Mouse (Mus musculus) heart, embryonic 12.5 days (tissue): Measurements from ENCODE around the gene Rab40c. TPM values are rescaled to one million over a fixed set of nuclear protein-coding genes. Genes with fewer than 3 reads are reported as not detected.
"Not testable (repeated sequence)": the region's sequence is repeated elsewhere in the genome, so short reads cannot be mapped to it uniquely, and the experiment has no call there.

ENCODE experiments used
- ATAC-seq: fragments of 200-750 bp; cut with Nextera tagmentation; 2 replicates; pipeline ENCODE4 v1.8.0; 2017; ENCODE audit warnings: moderate TSS enrichment, moderate library complexity; ENCODE audit not compliant: insufficient number of reproducible peaks, low FRiP score
- H3K27ac ChIP-seq: fragments of 300-500 bp; sonication (generic); 2 replicates; pipeline ENCODE4 v1.5.1; 2016; ENCODE audit warnings: mild to moderate bottlenecking, moderate library complexity; ENCODE audit not compliant: poor library complexity, severe bottlenecking
- H3K27me3 ChIP-seq: fragments of 300-500 bp; sonication (generic); replicated peaks from 2 replicates; pipeline ENCODE4 v1.6.1; 2016; ENCODE audit warnings: mild to moderate bottlenecking, moderate library complexity
- H3K36me3 ChIP-seq: fragments of 300-500 bp; sonication (generic); 2 replicates; pipeline ENCODE4 v1.6.1; 2016; ENCODE audit warnings: mild to moderate bottlenecking, moderate library complexity
- H3K4me1 ChIP-seq: fragments of 300-500 bp; sonication (generic); replicated peaks from 2 replicates; pipeline ENCODE4 v1.6.1; 2016; ENCODE audit warnings: mild to moderate bottlenecking
- H3K4me2 ChIP-seq: fragments of 300-500 bp; sonication (generic); 2 replicates; pipeline ENCODE4 v1.6.1; 2016; ENCODE audit warnings: mild to moderate bottlenecking, moderate library complexity
- H3K4me3 ChIP-seq: fragments of 300-500 bp; sonication (generic); 2 replicates; pipeline ENCODE4 v1.5.1; 2016; ENCODE audit warnings: mild to moderate bottlenecking
- H3K9ac ChIP-seq: fragments of 300-500 bp; sonication (generic); 2 replicates; pipeline ENCODE4 v1.6.1; 2016; ENCODE audit warnings: mild to moderate bottlenecking, moderate library complexity
- H3K9me3 ChIP-seq: fragments of 300-500 bp; sonication (generic); replicated peaks from 2 replicates; pipeline ENCODE4 v1.6.1; 2016; ENCODE audit warnings: mild to moderate bottlenecking, moderate library complexity
- WGBS: fragments of 180-500 bp; shearing (Covaris S2); methylation state at CpG from one replicate; pipeline ENCODE4 v1.1.7; 2016; 5-methylcytosine and 5-hydroxymethylcytosine counted together
- polyA plus RNA-seq: library from polyadenylated mRNA; unstranded; fragments of >200 nt; fragmentation: Nextera tagmentation; extraction: Ambion mirVana; gene quantifications from 2 replicates; pipeline ENCODE4 v1.2.1, GENCODE M21; 2016

The Rab40c gene
- polyA plus RNA-seq, 1 experiment from 2014 or later, result 17.1 TPM

DNA sequence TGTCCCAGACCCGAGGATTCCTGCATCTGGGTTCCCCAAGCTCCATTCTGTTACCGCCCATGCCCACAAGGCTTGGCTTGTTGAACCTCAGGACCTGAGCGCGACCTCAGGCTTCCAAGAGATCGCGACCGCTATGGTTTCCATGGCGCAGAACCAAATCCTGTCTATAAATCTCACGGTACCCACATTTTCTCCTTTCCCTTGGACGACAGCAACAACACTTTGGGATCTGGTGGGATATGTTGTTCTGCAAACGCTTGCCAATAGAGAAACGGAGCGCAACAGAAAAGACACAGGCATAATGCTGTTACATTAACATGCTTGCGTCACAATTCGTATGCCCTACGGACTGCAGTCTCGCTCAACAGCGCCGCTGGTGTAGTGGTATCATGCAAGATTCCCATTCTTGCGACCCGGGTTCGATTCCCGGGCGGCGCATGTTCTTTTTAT, 44.8 kb downstream of the Rab40c start, which contains the start of gene Mettl26:
Mettl26 (plus strand) TSS at position 354 of the 450 bp plus-strand sequence.
- under 1% methylated on average over 25 of the region's 25 CpGs for WGBS
- peaks cover 25% of the 10 kb centered on the region for H3K4me1 ChIP-seq
- H3K9ac ChIP-seq, result peak within 1 kb of the TSS; percentile 83
- peak within 1 kb of the TSS; percentile 94 for H3K4me2 ChIP-seq
- peaks cover 21% of the 10 kb centered on the region for H3K36me3 ChIP-seq
- peak within 1 kb of the TSS; percentile 87 for H3K27ac ChIP-seq
- no peaks in the 10 kb centered on the region for H3K9me3 ChIP-seq
- no peaks in the 10 kb centered on the region for H3K27me3 ChIP-seq
- peak; percentile 78 for ATAC-seq
- H3K4me3 ChIP-seq, result peak within 1 kb of the TSS; percentile 88

DNA sequence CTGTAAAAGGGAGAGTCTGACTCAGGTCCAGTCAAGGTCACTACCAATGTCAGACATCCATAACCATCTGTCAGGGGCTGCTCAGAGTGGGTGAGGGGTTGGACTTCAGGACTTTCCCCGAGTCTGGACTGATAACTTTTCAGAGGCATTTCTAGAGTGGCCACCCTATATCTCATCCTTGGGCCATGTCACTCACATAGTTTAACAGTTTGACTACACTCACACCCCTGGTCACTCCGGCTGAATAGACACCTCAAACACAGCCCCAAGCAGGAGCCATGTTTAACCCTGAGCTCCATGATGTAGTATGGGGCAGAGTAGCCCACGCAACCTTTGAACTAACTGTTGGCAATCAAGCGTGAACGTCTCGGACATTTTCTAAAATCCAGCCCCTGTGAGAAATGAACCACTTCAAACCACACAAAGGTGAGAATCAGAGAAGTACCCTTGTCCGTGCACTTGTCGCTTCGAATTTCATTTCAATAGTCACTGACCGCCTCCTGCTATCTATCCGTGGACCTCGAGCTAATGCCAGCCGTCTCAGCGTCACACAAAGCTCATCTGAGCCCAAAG, 45.3 kb downstream of the Rab40c start:
- no peak for ATAC-seq
- Histone ChIP-seq H3K4me1 (peaks cover 25% of the 10 kb centered on the region), H3K27ac (peak overlapping the region; percentile 87), H3K9ac (peak overlapping the region; percentile 83), H3K4me2 (peak overlapping the region; percentile 94), H3K36me3 (peaks cover 17% of the 10 kb centered on the region), H3K9me3 (no peaks in the 10 kb centered on the region), H3K4me3 (peak overlapping the region; percentile 88), H3K27me3 (no peaks in the 10 kb centered on the region)
- WGBS, result 9% methylated on average over 14 of the region's 14 CpGs

DNA sequence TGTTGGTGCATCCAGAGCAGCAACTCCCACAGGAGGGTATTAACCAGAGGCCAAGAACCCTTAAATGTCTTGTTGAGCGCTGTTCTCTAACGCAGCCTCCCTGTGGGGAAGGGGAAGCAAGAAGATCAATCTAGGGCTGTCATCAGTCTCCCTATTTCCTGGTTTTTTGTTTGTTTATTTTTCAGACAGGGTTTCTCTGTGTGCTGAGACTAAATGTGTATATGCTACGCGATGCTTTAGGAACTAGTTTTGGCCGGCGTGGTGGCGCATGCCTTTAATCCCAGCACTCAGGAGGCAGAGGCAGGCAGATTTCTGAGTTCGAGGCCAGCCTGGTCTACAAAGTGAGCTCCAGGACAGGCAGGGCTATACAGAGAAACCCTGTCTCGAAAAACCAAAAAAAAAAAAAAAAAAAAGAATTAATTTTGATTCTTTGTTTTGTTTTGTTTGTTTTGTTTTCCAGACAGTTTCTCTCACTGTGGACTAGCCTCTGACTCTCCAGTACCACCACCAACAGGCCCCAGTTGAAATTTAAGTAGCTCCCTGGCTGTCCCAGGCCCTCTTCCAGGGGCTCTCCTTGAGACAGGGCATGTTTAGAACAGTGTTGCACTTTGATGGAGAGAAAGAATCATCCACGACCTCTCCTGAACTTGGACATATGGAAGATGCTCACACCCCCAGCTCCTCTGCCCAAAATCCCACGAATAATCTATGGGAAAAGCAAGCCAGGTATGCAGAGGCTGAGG, 46.0 kb downstream of the Rab40c start:
- H3K27me3 ChIP-seq, result no peaks in the 10 kb centered on the region
- H3K4me1 ChIP-seq, result peaks cover 31% of the 10 kb centered on the region
- H3K4me3 ChIP-seq, result peak overlapping the region; percentile 88
- WGBS, result 75% methylated on average over 11 of the region's 11 CpGs
- ATAC-seq, result no peak
- peak overlapping the region; percentile 94 for H3K4me2 ChIP-seq
- H3K27ac ChIP-seq, result peak overlapping the region; percentile 87; the same call in 1 of the 2 replicates
- peak overlapping the region; percentile 83; the same call in 1 of the 2 replicates for H3K9ac ChIP-seq
- no peaks in the 10 kb centered on the region for H3K9me3 ChIP-seq
- H3K36me3 ChIP-seq, result peaks cover 11% of the 10 kb centered on the region

DNA sequence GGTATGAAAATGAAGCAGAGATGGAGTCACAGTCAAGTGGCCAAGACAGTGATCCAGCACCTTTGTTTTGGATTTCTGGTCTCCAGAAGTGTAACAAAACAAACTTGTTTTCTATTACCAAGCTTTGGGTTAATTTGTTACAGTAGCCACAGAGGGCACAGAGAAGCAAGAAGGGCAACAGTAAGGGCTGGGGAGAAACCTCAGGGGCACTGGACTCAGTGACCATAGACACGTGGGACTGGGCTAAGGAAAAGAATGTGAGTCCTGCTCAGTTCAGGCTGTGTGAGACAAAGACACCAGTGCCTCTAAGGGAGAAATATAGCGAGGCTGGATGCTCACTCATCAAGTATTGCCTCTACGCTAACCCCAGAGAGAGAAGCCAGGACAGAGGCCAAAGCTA, 46.9 kb downstream of the Rab40c start:
- H3K36me3 ChIP-seq, result peaks cover 2% of the 10 kb centered on the region
- no peak for ATAC-seq
- no peaks in the 10 kb centered on the region for H3K9me3 ChIP-seq
- WGBS, result 80% methylated on average over 3 of the region's 3 CpGs
- no peak overlapping the region for H3K4me2 ChIP-seq
- no peaks in the 10 kb centered on the region for H3K27me3 ChIP-seq
- no peak overlapping the region for H3K4me3 ChIP-seq
- H3K9ac ChIP-seq, result no peak overlapping the region
- no peak overlapping the region for H3K27ac ChIP-seq
- peaks cover 33% of the 10 kb centered on the region for H3K4me1 ChIP-seq

DNA sequence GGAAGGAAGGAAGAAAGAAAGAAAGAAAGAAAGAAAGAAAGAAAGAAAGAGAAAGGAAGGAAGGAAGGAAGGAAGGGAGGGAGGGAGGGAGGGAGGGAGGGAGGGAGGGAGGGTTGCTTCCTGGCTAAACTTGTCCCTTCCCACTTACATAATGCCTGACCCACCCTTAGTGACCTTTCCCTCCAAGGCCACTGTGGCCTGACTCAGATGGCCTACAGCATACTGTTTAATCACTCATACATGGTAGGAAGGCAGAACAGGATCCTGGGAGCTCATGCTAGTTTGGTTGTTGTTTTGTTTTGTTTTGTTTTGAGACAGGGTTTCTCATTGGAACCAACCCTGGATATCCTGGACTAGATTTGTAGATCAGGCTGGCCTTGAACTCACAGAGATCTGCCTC, 48.0 kb downstream of the Rab40c start:
- not testable (repeated sequence) for H3K27me3 ChIP-seq, H3K9me3 ChIP-seq, ATAC-seq, H3K9ac ChIP-seq, H3K36me3 ChIP-seq, H3K4me3 ChIP-seq, H3K4me2 ChIP-seq, H3K27ac ChIP-seq
- H3K4me1 ChIP-seq, result peaks cover 35% of the 10 kb centered on the region

DNA sequence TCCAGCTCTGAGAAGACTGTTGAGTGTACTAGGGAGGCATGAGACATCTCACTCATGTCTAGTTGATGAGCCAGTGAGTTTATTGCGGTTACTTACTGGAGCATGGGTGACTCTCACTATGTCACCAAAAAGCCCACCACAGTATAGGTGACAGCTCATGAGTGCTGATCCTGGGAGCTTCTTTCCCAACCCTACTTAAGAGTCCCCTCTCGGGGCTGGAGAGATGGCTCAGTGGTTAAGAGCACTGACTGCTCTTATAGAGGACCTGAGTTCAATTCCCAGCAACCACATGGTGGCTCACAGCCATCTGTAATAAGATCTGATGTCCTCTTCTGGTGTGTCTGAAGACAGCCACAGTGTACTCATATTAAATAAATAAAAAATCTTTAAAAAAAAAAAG, 49.6 kb downstream of the Rab40c start:
- no peak overlapping the region for H3K27ac ChIP-seq
- no peak overlapping the region for H3K4me3 ChIP-seq
- H3K4me1 ChIP-seq, result peaks cover 39% of the 10 kb centered on the region
- peaks cover 15% of the 10 kb centered on the region for H3K36me3 ChIP-seq
- H3K9ac ChIP-seq, result no peak overlapping the region
- H3K27me3 ChIP-seq, result no peaks in the 10 kb centered on the region
- no peak for ATAC-seq
- H3K4me2 ChIP-seq, result no peak overlapping the region
- H3K9me3 ChIP-seq, result no peaks in the 10 kb centered on the region
- WGBS, result 82% methylated on average over 2 of the region's 2 CpGs

DNA sequence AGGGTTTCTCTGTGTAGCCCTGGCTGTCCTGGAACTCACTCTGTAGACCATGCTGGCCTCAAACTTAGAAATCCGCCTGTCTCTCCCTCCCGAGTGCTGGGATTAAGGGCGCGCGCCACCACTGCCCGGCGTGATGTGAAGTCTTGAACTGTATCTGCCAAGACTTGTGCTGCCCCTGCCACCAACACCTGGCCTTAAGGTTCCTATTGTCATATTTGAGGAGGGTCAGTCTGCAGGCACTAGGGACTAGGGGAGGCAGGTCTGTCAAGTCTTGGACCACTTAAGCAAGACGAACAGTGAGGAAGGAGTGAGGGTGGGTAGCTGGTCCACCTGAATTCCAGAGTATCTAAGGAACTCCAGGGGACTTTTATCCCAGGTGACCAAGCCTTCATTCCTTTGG, 50.0 kb downstream of the Rab40c start:
- WGBS, result 90% methylated on average over 8 of the region's 8 CpGs
- ATAC-seq, result no peak
- Histone ChIP-seq H3K4me2 (no peak overlapping the region), H3K27me3 (no peaks in the 10 kb centered on the region), H3K27ac (no peak overlapping the region), H3K36me3 (peaks cover 19% of the 10 kb centered on the region), H3K4me1 (peaks cover 39% of the 10 kb centered on the region), H3K4me3 (no peak overlapping the region), H3K9me3 (no peaks in the 10 kb centered on the region), H3K9ac (no peak overlapping the region)

DNA sequence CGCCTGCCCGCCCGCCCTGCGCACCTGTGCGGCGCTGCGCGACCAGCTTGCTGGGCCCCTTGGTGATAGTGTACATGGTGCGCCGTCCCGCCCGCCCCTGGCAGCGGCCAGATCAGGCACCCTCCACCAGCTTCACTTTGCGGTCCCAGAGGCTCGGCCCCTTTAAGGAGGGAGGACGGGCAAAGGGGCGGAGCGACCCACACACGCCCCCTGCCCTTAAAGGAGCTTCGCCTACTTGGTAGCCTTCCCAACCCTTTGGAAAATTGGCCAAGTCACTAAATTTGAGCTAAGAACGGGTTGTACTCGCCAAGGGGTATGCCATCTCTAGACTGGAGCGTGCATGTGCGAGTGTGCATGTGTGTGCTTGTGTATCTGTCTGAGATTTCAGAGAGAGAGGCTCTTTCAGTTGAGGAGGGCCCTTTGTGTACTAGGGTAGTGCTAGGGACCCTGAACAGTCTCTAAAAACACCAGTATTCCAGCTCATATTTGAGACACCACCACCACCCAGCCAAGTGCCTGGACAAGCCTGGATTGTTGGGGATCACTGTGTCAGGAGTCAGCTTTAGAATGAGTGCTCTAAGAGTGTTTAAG, 50.8 kb downstream of the Rab40c start, which contains the start of gene Mcrip2:
Mcrip2 (minus strand) TSS at position 164 of the 591 bp plus-strand sequence.
- under 1% methylated on average over 24 of the region's 24 CpGs for WGBS
- Histone ChIP-seq H3K4me2 (peak within 1 kb of the TSS; percentile 89), H3K27ac (peak within 1 kb of the TSS; percentile 94), H3K27me3 (no peaks in the 10 kb centered on the region), H3K9me3 (no peaks in the 10 kb centered on the region), H3K36me3 (peaks cover 27% of the 10 kb centered on the region), H3K9ac (peak within 1 kb of the TSS; percentile 93), H3K4me3 (peak within 1 kb of the TSS; percentile 78), H3K4me1 (peaks cover 31% of the 10 kb centered on the region)
- peak; percentile 81 for ATAC-seq

DNA sequence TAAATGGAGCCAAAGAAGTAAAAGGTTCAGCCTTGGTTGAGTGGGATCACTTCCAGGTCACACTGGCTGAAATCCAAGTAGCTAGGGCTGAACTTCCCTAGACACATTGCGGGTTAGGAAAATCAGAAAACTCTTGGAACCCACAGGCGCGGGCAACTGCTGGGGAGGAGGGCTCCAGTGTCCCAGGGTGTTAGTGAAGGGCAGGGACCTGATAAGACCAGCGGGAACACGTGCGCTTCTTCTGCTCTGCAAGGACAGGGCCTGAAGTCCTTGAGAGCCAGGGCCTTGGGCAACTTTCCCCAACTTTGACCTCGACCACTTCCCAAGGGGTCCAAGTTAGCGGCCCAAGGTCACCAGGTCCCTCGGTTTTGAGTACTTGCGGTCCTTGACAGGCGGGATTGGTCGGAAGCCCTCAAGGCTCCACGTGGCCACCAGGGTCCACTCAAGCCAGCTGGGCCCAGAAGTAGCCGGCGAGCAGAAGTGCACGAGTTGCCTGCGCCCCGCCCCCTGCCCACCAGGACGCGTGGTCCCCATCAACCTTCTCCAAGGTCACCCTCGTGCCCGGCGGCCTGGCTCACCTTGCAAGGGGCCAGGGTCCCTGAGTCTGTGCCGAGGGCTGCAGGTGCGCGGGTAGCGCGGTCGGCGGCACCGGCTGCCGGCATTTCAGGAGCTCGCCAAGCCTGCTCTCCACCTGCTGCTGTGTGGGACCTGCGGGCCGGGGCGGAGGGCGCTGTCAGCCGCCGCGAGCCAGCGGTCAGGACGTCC, 51.5 kb downstream of the Rab40c start:
- H3K27ac ChIP-seq, result peak overlapping the region; percentile 94
- peaks cover 31% of the 10 kb centered on the region for H3K4me1 ChIP-seq
- under 1% methylated on average over 42 of the region's 42 CpGs for WGBS
- peak overlapping the region; percentile 89 for H3K4me2 ChIP-seq
- ATAC-seq, result peak; percentile 68
- peak overlapping the region; percentile 93 for H3K9ac ChIP-seq
- H3K4me3 ChIP-seq, result peak overlapping the region; percentile 78
- H3K27me3 ChIP-seq, result no peaks in the 10 kb centered on the region
- H3K9me3 ChIP-seq, result no peaks in the 10 kb centered on the region
- H3K36me3 ChIP-seq, result peaks cover 29% of the 10 kb centered on the region

DNA sequence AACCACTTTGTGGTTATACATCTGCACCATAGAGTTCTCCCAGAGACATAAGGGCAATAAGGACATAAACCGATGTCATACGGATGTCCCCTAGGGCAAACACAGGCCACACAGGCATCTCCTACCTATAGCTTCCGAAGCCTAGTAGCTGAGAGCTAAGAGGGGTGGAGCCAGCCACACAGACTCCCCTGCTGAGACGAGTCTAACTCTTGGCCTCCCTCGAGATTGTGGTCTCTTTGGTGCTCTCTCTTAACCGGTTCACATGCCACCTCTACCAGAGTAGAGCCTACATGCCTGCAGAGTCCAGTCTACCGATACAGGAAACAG, 52.1 kb downstream of the Rab40c start:
- Histone ChIP-seq H3K9me3 (no peaks in the 10 kb centered on the region), H3K36me3 (peaks cover 29% of the 10 kb centered on the region), H3K27ac (peak overlapping the region; percentile 94), H3K9ac (peak overlapping the region; percentile 93), H3K4me2 (peak overlapping the region; percentile 89), H3K27me3 (no peaks in the 10 kb centered on the region), H3K4me1 (peaks cover 31% of the 10 kb centered on the region), H3K4me3 (peak overlapping the region; percentile 78)
- peak; percentile 24; the same call in 1 of the 2 replicates for ATAC-seq
- WGBS, result 14% methylated on average over 7 of the region's 7 CpGs

DNA sequence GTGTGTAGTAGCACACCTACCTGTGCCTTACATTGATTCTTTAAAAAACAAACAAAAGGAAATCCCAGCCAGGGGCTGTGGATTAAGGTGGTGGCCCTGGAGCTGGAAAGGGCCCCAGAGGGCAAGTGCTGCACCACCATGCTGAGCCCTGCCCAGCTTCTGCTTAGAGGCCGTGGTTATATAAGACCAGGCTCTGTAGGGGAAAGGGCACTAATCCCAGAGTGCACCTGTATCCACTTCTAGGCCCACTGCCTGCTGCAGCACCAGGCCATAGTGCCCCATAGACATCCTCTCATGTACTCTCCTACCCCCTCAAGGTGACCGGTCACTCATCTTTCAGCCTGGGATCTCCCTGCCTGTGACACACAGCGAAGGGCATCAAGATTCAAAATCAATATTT, 53.4 kb downstream of the Rab40c start:
- Histone ChIP-seq H3K27me3 (no peaks in the 10 kb centered on the region), H3K9ac (0 out of 2 replicates have a peak overlapping the region, but pooled peaks have one; percentile 35), H3K9me3 (no peaks in the 10 kb centered on the region), H3K4me1 (peaks cover 41% of the 10 kb centered on the region), H3K4me2 (peak overlapping the region; percentile 89), H3K36me3 (peaks cover 29% of the 10 kb centered on the region), H3K27ac (no peak overlapping the region), H3K4me3 (no peak overlapping the region)
- ATAC-seq, result no peak
- WGBS, result 92% methylated on average over 3 of the region's 3 CpGs
